Mouse (Mus musculus) intestine, embryonic 15.5 days (tissue): ENCODE data around the gene Ppp1r14a. TPM values are rescaled to one million over a fixed set of nuclear protein-coding genes. Genes with fewer than 3 reads are reported as not detected.
A peak's percentile ranks its signal among the peaks of the same experiment; 100 is the strongest.

Source experiments
- ATAC-seq: fragments of 200-750 bp; cut with Nextera tagmentation; 2 replicates; pipeline ENCODE4 v1.8.0; 2017; ENCODE audit warnings: moderate TSS enrichment, moderate library complexity
- H3K27ac ChIP-seq: fragments of 300-500 bp; sonication (generic); 2 replicates; pipeline ENCODE4 v1.5.1; 2015; ENCODE audit warnings: mild to moderate bottlenecking, inconsistent platforms
- H3K27me3 ChIP-seq: fragments of 300-500 bp; sonication (generic); replicated peaks from 2 replicates; pipeline ENCODE4 v1.6.1; 2015; ENCODE audit warnings: inconsistent platforms
- H3K36me3 ChIP-seq: fragments of 300-500 bp; sonication (generic); 2 replicates; pipeline ENCODE4 v1.6.1; 2015; ENCODE audit warnings: inconsistent platforms
- H3K4me1 ChIP-seq: fragments of 300-500 bp; sonication (generic); replicated peaks from 2 replicates; pipeline ENCODE4 v1.6.1; 2015; ENCODE audit warnings: inconsistent platforms
- H3K4me2 ChIP-seq: fragments of 300-500 bp; sonication (generic); replicated peaks from 2 replicates; pipeline ENCODE4 v1.6.1; 2015; ENCODE audit warnings: mild to moderate bottlenecking, inconsistent platforms
- H3K4me3 ChIP-seq: fragments of 300-500 bp; sonication (generic); replicated peaks from 2 replicates; pipeline ENCODE4 v1.5.1; 2015; ENCODE audit warnings: inconsistent platforms
- H3K9ac ChIP-seq: fragments of 300-500 bp; sonication (generic); 2 replicates; pipeline ENCODE4 v1.6.1; 2015; ENCODE audit warnings: inconsistent platforms
- H3K9me3 ChIP-seq: fragments of 300-500 bp; sonication (generic); 2 replicates; pipeline ENCODE4 v1.6.1; 2016; ENCODE audit warnings: inconsistent platforms
- WGBS: fragments of 180-500 bp; shearing (Covaris S2); methylation state at CpG from one replicate; pipeline ENCODE4 v1.1.7; 2015; 5-methylcytosine and 5-hydroxymethylcytosine counted together
- polyA plus RNA-seq: library from polyadenylated mRNA; unstranded; fragments of >200 nt; fragmentation: Nextera tagmentation; extraction: Ambion mirVana; gene quantifications from 2 replicates; pipeline ENCODE4 v1.2.1, GENCODE M21; 2015

Gene Ppp1r14a
- polyA plus RNA-seq, result 44.3 and 50.7 TPM in 2 replicates

DNA sequence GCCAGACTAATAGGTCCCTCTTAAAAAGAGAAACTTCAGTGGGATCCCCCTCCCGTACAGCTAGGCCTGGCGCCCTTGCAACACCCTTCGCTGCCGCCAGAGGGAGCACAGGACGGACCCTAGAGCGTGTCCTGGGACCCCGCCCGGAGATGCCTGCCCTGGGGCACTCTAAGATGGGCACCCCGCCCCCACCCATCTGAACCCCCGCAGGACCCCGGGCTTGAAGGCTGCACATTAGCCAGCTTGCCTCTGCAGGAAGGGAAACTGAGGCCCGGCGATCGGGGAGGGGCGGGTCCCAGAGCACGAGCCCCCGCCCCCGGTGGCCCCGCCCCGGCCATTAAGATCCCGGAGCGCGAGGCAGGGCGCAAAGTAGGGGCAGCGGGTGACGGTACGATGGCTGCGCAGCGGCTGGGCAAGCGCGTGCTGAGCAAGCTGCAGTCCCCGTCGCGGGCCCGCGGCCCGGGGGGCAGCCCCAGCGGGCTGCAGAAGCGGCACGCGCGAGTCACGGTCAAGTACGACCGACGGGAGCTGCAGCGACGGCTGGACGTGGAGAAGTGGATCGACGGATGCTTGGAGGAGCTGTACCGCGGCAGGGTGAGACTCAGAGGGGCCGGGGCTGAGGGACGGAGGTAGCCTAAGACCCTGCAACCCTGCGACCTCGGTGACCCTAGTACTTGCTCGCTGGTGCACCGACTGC lies at the start of gene Ppp1r14a:
TSS of gene Ppp1r14a (plus strand) at position 367 of the 697 bp plus-strand sequence.
- H3K4me3 ChIP-seq, result peak within 1 kb of the TSS; percentile 48

DNA sequence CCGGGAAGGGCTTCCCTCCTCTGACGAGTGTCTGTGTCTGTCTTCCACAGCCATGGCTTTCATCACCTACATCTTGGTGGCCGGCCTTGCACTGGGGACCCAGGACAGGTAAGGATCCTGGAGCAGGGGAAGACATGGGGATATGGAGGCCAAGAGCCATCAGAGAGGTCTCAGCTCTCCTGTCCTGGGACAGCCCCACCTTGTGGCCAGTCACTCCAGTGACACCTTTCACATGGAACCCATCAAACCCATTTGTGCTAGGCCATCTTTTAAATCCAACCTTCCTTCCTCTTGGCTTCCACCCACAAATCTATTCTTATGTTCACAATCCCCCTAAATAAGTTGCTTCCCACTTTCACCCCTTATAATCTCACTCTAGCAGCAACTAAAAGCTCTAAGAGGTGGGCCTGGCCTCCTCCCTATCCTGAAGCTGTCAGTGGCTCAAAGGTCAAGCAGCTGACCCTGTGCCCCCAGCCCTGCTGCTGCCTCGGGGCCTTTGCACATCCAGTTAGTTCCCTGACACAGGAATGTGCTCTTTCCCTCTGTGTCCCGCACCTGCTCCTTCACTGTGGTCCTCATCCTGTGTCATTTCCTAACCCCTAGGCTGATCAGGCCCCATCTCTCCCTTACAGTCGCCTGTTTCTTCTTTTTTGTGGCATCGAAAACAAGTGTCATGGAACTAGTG lies 44.2 kb upstream of the Ppp1r14a start:
- no peak overlapping the region for H3K4me2 ChIP-seq
- H3K36me3 ChIP-seq, result peaks cover 8% of the 10 kb centered on the region; the same call in 1 of the 2 replicates
- H3K4me1 ChIP-seq, result peaks cover 18% of the 10 kb centered on the region
- H3K27me3 ChIP-seq, result no peaks in the 10 kb centered on the region
- no peak overlapping the region for H3K27ac ChIP-seq
- H3K9ac ChIP-seq, result no peak overlapping the region
- 84% methylated on average over 7 of the region's 7 CpGs for WGBS
- ATAC-seq, result no peak
- no peaks in the 10 kb centered on the region for H3K9me3 ChIP-seq
- no peak overlapping the region for H3K4me3 ChIP-seq

More for the DNA sequence above, at the start of gene Ppp1r14a:
- H3K27me3 ChIP-seq, result no peaks in the 10 kb centered on the region
- no peaks in the 10 kb centered on the region for H3K9me3 ChIP-seq
- peak within 1 kb of the TSS; percentile 93 for H3K4me2 ChIP-seq
- peak within 1 kb of the TSS; percentile 91 for H3K27ac ChIP-seq
- no peaks in the 10 kb centered on the region for H3K36me3 ChIP-seq
- ATAC-seq, result peak; percentile 52
- H3K9ac ChIP-seq, result peak within 1 kb of the TSS; percentile 58
- H3K4me1 ChIP-seq, result peaks cover 36% of the 10 kb centered on the region
- WGBS, result under 1% methylated on average over 59 of the region's 59 CpGs

GRCm38 (mm10) chr7:29246015-29246414 lies 43.1 kb upstream of the Ppp1r14a start:
- Histone ChIP-seq H3K27me3 (no peaks in the 10 kb centered on the region), H3K4me3 (no peak overlapping the region), H3K36me3 (peaks cover 8% of the 10 kb centered on the region; the same call in 1 of the 2 replicates), H3K4me2 (peak overlapping the region; percentile 56), H3K4me1 (peaks cover 18% of the 10 kb centered on the region), H3K27ac (peak overlapping the region; percentile 44; the same call in 1 of the 2 replicates), H3K9ac (no peak overlapping the region), H3K9me3 (no peaks in the 10 kb centered on the region)
- ATAC-seq, result no peak
- 67% methylated on average over 5 of the region's 5 CpGs for WGBS

DNA sequence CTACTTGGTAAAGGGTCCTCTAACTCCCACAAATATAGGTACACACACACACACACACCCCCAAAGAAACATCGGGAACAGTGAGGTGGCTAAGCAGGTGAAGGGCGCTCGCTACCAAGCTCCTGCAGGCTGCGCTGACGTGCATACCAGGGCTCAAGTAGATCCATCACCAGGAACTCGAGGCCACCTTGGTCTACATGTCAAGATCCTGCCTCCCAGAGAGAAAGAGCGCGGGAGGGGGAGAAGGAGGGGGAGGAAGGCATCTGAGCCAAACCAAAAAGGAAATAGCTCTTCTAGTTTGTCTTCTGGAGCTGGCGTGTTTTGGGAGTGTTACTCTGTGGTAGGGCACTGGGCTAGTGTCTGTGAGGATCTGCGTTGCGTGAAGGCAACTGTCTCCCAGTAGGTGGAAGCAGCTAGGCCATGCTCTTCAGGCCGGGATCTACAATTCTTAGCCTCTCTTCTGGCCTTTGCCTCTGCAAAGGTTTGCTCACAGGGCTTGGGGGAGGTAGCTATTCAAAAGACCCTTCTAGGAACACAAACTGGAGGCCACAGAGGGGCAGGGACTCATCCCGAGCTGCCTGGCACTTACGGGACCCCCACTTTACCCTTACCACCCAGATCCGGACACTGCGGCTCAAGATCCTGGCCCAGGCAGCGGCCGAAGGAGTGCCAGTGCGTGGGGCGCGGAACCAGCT lies 42.3 kb upstream of the Ppp1r14a start:
- Histone ChIP-seq H3K27me3 (no peaks in the 10 kb centered on the region), H3K9me3 (no peaks in the 10 kb centered on the region), H3K4me3 (peak overlapping the region; percentile 43), H3K9ac (peak overlapping the region; percentile 59), H3K4me2 (peak overlapping the region; percentile 56), H3K36me3 (peaks cover 8% of the 10 kb centered on the region; the same call in 1 of the 2 replicates), H3K4me1 (peaks cover 18% of the 10 kb centered on the region), H3K27ac (peak overlapping the region; percentile 66; the same call in 1 of the 2 replicates)
- no peak for ATAC-seq
- WGBS, result 69% methylated on average over 21 of the region's 21 CpGs

- peak overlapping the region; percentile 82 for H3K27ac ChIP-seq
- H3K9ac ChIP-seq, result peak overlapping the region; percentile 59
- no peaks in the 10 kb centered on the region for H3K9me3 ChIP-seq
- WGBS, result 30% methylated on average over 16 of the region's 16 CpGs
- no peaks in the 10 kb centered on the region for H3K27me3 ChIP-seq
- H3K4me2 ChIP-seq, result peak overlapping the region; percentile 56
- H3K4me3 ChIP-seq, result peak overlapping the region; percentile 43
- ATAC-seq, result no peak
- H3K4me1 ChIP-seq, result peaks cover 21% of the 10 kb centered on the region
- H3K36me3 ChIP-seq, result peaks cover 8% of the 10 kb centered on the region; the same call in 1 of the 2 replicates
Observed at GRCm38 (mm10) chr7:29247314-29247700, 41.8 kb upstream of the Ppp1r14a start.

- H3K9me3 ChIP-seq, result no peaks in the 10 kb centered on the region
- peaks cover 8% of the 10 kb centered on the region; the same call in 1 of the 2 replicates for H3K36me3 ChIP-seq
- H3K27ac ChIP-seq, result peak overlapping the region; percentile 82
- no peaks in the 10 kb centered on the region for H3K27me3 ChIP-seq
- H3K4me3 ChIP-seq, result peak overlapping the region; percentile 43
- no peak for ATAC-seq
- 13% methylated on average over 19 of the region's 19 CpGs for WGBS
- H3K4me1 ChIP-seq, result peaks cover 22% of the 10 kb centered on the region
- H3K4me2 ChIP-seq, result peak overlapping the region; percentile 56
- peak overlapping the region; percentile 59 for H3K9ac ChIP-seq
Observed at GRCm38 (mm10) chr7:29247706-29248105, 41.4 kb upstream of the Ppp1r14a start.

DNA sequence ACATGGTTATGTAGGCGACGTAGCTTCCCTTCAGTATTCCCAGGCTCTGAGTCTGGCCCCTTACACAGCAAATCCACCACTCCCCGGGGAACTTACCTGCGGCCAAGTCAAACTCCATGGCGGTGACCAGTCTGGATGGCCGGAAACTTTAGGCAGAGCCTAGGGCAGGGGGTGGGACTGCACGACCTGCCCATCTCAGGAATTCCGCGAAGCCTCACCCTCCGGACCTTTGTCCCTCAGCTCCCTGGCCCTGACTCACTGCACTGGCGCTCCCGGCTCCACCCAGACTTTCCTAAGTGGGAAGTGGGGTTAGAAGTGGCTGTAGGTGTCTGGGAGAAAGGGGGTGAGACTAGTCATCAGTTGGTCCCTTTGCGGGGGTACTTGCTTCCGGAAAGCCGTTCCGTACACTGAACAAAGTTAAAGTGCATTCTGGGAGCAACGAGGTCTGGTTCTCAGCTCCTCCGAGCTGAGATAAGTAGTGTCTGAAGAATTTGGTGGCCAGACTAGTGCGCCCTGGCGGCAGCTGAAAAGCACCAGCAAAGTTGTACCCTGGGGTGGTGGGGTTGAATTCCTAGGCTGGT lies 40.8 kb upstream of the Ppp1r14a start, which contains the start of gene 2200002D01Rik:
TSS of gene 2200002D01Rik (minus strand) at position 206 of the 581 bp plus-strand sequence.
- Histone ChIP-seq H3K27me3 (no peaks in the 10 kb centered on the region), H3K4me2 (peak within 1 kb of the TSS; percentile 56), H3K27ac (peak within 1 kb of the TSS; percentile 82), H3K4me3 (peak within 1 kb of the TSS; percentile 43), H3K36me3 (peaks cover 8% of the 10 kb centered on the region; the same call in 1 of the 2 replicates), H3K9ac (peak within 1 kb of the TSS; percentile 59), H3K9me3 (no peaks in the 10 kb centered on the region), H3K4me1 (peaks cover 27% of the 10 kb centered on the region)
- 21% methylated on average over 20 of the region's 20 CpGs for WGBS
- peak; percentile 73 for ATAC-seq

GRCm38 (mm10) chr7:29251166-29251565 lies 37.9 kb upstream of the Ppp1r14a start:
- Histone ChIP-seq H3K27me3 (no peaks in the 10 kb centered on the region), H3K9ac (no peak overlapping the region), H3K4me2 (no peak overlapping the region), H3K4me1 (peaks cover 44% of the 10 kb centered on the region), H3K9me3 (no peaks in the 10 kb centered on the region), H3K36me3 (0 out of 2 replicates have a peak, but pooled peaks cover under 1% of the 10 kb centered on the region), H3K27ac (peak overlapping the region; percentile 87), H3K4me3 (no peak overlapping the region)
- 50% methylated on average over 3 of the region's 3 CpGs for WGBS
- peak; percentile 84 for ATAC-seq

DNA sequence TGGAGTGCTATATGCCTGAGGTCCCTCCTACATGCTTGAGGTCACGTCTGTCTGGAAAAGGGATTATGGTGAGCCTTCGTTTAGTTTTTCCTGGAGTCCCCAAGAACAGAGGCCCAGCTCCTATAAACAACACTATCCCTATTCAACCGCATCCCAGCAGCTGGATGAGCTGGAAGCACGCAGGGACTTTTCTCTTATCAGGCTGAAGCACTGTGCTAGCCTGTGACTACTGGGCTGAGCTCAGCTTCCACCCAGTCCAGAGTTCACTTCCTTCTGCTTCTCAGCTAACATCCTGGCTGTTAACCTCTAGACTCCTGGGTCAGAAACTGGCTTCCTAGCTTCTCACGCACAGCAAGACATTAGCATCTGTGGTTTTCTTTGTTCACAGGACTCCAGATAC lies 35.3 kb upstream of the Ppp1r14a start:
- H3K27ac ChIP-seq, result peak overlapping the region; percentile 87
- no peak overlapping the region for H3K4me3 ChIP-seq
- peaks cover 2% of the 10 kb centered on the region; the same call in 1 of the 2 replicates for H3K36me3 ChIP-seq
- WGBS, result 20% methylated on average over 5 of the region's 5 CpGs
- H3K4me2 ChIP-seq, result peak overlapping the region; percentile 28; the same call in 1 of the 2 replicates
- H3K9me3 ChIP-seq, result no peaks in the 10 kb centered on the region
- no peaks in the 10 kb centered on the region for H3K27me3 ChIP-seq
- H3K4me1 ChIP-seq, result peaks cover 54% of the 10 kb centered on the region
- ATAC-seq, result peak; percentile 68
- H3K9ac ChIP-seq, result 0 out of 2 replicates have a peak overlapping the region, but pooled peaks have one; percentile 13

GRCm38 (mm10) chr7:29255875-29256274 lies 33.2 kb upstream of the Ppp1r14a start:
- no peak for ATAC-seq
- H3K9ac ChIP-seq, result no peak overlapping the region
- H3K27me3 ChIP-seq, result no peaks in the 10 kb centered on the region
- H3K4me2 ChIP-seq, result no peak overlapping the region
- H3K4me1 ChIP-seq, result peaks cover 54% of the 10 kb centered on the region
- no peaks in the 10 kb centered on the region for H3K9me3 ChIP-seq
- no peak overlapping the region for H3K4me3 ChIP-seq
- H3K27ac ChIP-seq, result no peak overlapping the region
- 83% methylated on average over 4 of the region's 4 CpGs for WGBS
- peaks cover 3% of the 10 kb centered on the region for H3K36me3 ChIP-seq

GRCm38 (mm10) chr7:29257368-29257767 lies 31.7 kb upstream of the Ppp1r14a start:
- H3K4me2 ChIP-seq, result no peak overlapping the region
- ATAC-seq, result no peak
- H3K36me3 ChIP-seq, result peaks cover 3% of the 10 kb centered on the region
- no peaks in the 10 kb centered on the region for H3K9me3 ChIP-seq
- peaks cover 51% of the 10 kb centered on the region for H3K4me1 ChIP-seq
- 89% methylated on average over 1 of the region's 1 CpGs for WGBS
- H3K4me3 ChIP-seq, result no peak overlapping the region
- no peak overlapping the region for H3K9ac ChIP-seq
- H3K27ac ChIP-seq, result 0 out of 2 replicates have a peak overlapping the region, but pooled peaks have one; percentile 15
- H3K27me3 ChIP-seq, result no peaks in the 10 kb centered on the region
